Mouse (Mus musculus) hindbrain, embryonic 10.5 days (tissue): ENCODE measurements around the gene Cyfip2. TPM values are rescaled to one million over a fixed set of nuclear protein-coding genes. Genes with fewer than 3 reads are reported as not detected.
A peak's percentile ranks its signal among the peaks of the same experiment; 100 is the strongest.

ENCODE experiments used
- DNase-seq: peaks from one replicate; pipeline ENCODE4 v3.0.0-alpha.2; 2017; ENCODE audit warnings: low spot score
- H3K27ac ChIP-seq: fragments of 300-500 bp; sonication (generic); 2 replicates; pipeline ENCODE4 v1.5.1; 2016; ENCODE audit warnings: mild to moderate bottlenecking, moderate library complexity
- H3K27me3 ChIP-seq: fragments of 300-500 bp; sonication (generic); 2 replicates; pipeline ENCODE4 v1.6.1; 2016; ENCODE audit warnings: mild to moderate bottlenecking; ENCODE audit not compliant: poor library complexity, insufficient read depth, severe bottlenecking
- H3K36me3 ChIP-seq: fragments of 300-500 bp; sonication (generic); 2 replicates; pipeline ENCODE4 v1.6.1; 2016; ENCODE audit warnings: mild to moderate bottlenecking, moderate library complexity
- H3K4me1 ChIP-seq: fragments of 300-500 bp; sonication (generic); replicated peaks from 2 replicates; pipeline ENCODE4 v1.6.1; 2016; ENCODE audit warnings: mild to moderate bottlenecking
- H3K4me3 ChIP-seq: fragments of 300-500 bp; sonication (generic); 2 replicates; pipeline ENCODE4 v1.5.1; 2016; ENCODE audit warnings: mild to moderate bottlenecking, moderate library complexity
- H3K9me3 ChIP-seq: fragments of 300-500 bp; sonication (generic); 2 replicates; pipeline ENCODE4 v1.6.1; 2016; ENCODE audit warnings: mild to moderate bottlenecking, moderate library complexity
- WGBS: fragments of 180-500 bp; shearing (Covaris S2); methylation state at CpG from one replicate; pipeline ENCODE4 v1.1.7; 2016; 5-methylcytosine and 5-hydroxymethylcytosine counted together
- polyA plus RNA-seq: library from polyadenylated mRNA; unstranded; fragments of >200 nt; fragmentation: Nextera tagmentation; extraction: Ambion mirVana; gene quantifications from 2 replicates; pipeline ENCODE4 v1.2.1, GENCODE M21; 2016

The Cyfip2 gene
- polyA plus RNA-seq, 1 experiment from 2014 or later = 46.1 TPM

- Histone ChIP-seq H3K27ac (no peak overlapping the region), H3K36me3 (peaks cover 87% of the 10 kb centered on the region), H3K27me3 (no peaks in the 10 kb centered on the region), H3K4me3 (no peak overlapping the region), H3K4me1 (no peaks in the 10 kb centered on the region), H3K9me3 (no peaks in the 10 kb centered on the region)
- WGBS = 90% methylated on average over 11 of the region's 11 CpGs
- DNase-seq = no peak
Measured at GRCm38 (mm10) chr11:46265031-46265786, 47.5 kb downstream of the Cyfip2 start.

GRCm38 (mm10) chr11:46264584-46264983, 48.1 kb downstream of the Cyfip2 start:
- DNase-seq = no peak
- no peaks in the 10 kb centered on the region for H3K4me1 ChIP-seq
- no peak overlapping the region for H3K27ac ChIP-seq
- WGBS = 77% methylated on average over 3 of the region's 3 CpGs
- peaks cover 87% of the 10 kb centered on the region for H3K36me3 ChIP-seq
- H3K9me3 ChIP-seq = no peaks in the 10 kb centered on the region
- no peaks in the 10 kb centered on the region for H3K27me3 ChIP-seq
- no peak overlapping the region for H3K4me3 ChIP-seq

GRCm38 (mm10) chr11:46263291-46263690, 49.4 kb downstream of the Cyfip2 start:
- Histone ChIP-seq H3K9me3 (no peaks in the 10 kb centered on the region), H3K27me3 (no peaks in the 10 kb centered on the region), H3K36me3 (peaks cover 92% of the 10 kb centered on the region), H3K27ac (no peak overlapping the region), H3K4me1 (no peaks in the 10 kb centered on the region), H3K4me3 (no peak overlapping the region)
- WGBS = 95% methylated on average over 11 of the region's 11 CpGs
- DNase-seq = no peak

- Histone ChIP-seq H3K9me3 (no peaks in the 10 kb centered on the region), H3K4me3 (no peak overlapping the region), H3K27ac (no peak overlapping the region), H3K27me3 (no peaks in the 10 kb centered on the region), H3K4me1 (no peaks in the 10 kb centered on the region), H3K36me3 (peaks cover 92% of the 10 kb centered on the region)
- 85% methylated on average over 3 of the region's 3 CpGs for WGBS
- DNase-seq = no peak
Measured at GRCm38 (mm10) chr11:46262854-46263253, 49.8 kb downstream of the Cyfip2 start.

- no peaks in the 10 kb centered on the region for H3K4me1 ChIP-seq
- H3K27ac ChIP-seq = no peak overlapping the region
- 0 out of 2 replicates have a peak, but pooled peaks cover 4% of the 10 kb centered on the region for H3K9me3 ChIP-seq
- no peak overlapping the region for H3K4me3 ChIP-seq
- DNase-seq = no peak
- 91% methylated on average over 8 of the region's 8 CpGs for WGBS
- no peaks in the 10 kb centered on the region for H3K27me3 ChIP-seq
- peaks cover 91% of the 10 kb centered on the region for H3K36me3 ChIP-seq
Measured at GRCm38 (mm10) chr11:46258749-46259148, 53.9 kb downstream of the Cyfip2 start.

- Histone ChIP-seq H3K4me3 (no peak overlapping the region), H3K9me3 (0 out of 2 replicates have a peak, but pooled peaks cover 4% of the 10 kb centered on the region), H3K4me1 (no peaks in the 10 kb centered on the region), H3K27ac (no peak overlapping the region), H3K36me3 (peaks cover 91% of the 10 kb centered on the region), H3K27me3 (no peaks in the 10 kb centered on the region)
- DNase-seq = peak; percentile 13
- 73% methylated on average over 4 of the region's 4 CpGs for whole genome bisulfite sequencing
Measured at GRCm38 (mm10) chr11:46258207-46258606, 54.5 kb downstream of the Cyfip2 start.

- peaks cover 83% of the 10 kb centered on the region for H3K36me3 ChIP-seq
- H3K4me3 ChIP-seq = no peak overlapping the region
Measured at GRCm38 (mm10) chr11:46255291-46255690, 57.4 kb downstream of the Cyfip2 start.

GRCm38 (mm10) chr11:46251994-46252393, 60.7 kb downstream of the Cyfip2 start:
- Histone ChIP-seq H3K27me3 (no peaks in the 10 kb centered on the region), H3K4me3 (no peak overlapping the region), H3K36me3 (peaks cover 81% of the 10 kb centered on the region), H3K9me3 (0 out of 2 replicates have a peak, but pooled peaks cover 3% of the 10 kb centered on the region), H3K4me1 (no peaks in the 10 kb centered on the region), H3K27ac (no peak overlapping the region)
- 39% methylated on average over 7 of the region's 7 CpGs for WGBS
- DNase-seq = peak; percentile 61

More at GRCm38 (mm10) chr11:46255291-46255690, 57.4 kb downstream of the Cyfip2 start:
- Histone ChIP-seq H3K4me1 (no peaks in the 10 kb centered on the region), H3K9me3 (0 out of 2 replicates have a peak, but pooled peaks cover 4% of the 10 kb centered on the region), H3K27me3 (no peaks in the 10 kb centered on the region), H3K27ac (no peak overlapping the region)
- no peak for DNase-seq
- WGBS = 87% methylated on average over 2 of the region's 2 CpGs

GRCm38 (mm10) chr11:46248352-46248751, 64.3 kb downstream of the Cyfip2 start:
- no peak for DNase-seq
- Histone ChIP-seq H3K27ac (no peak overlapping the region), H3K4me1 (no peaks in the 10 kb centered on the region), H3K9me3 (no peaks in the 10 kb centered on the region), H3K4me3 (no peak overlapping the region), H3K36me3 (peaks cover 75% of the 10 kb centered on the region), H3K27me3 (no peaks in the 10 kb centered on the region)
- 93% methylated on average over 3 of the region's 3 CpGs for WGBS

- H3K36me3 ChIP-seq = peaks cover 75% of the 10 kb centered on the region
- WGBS = 89% methylated on average over 7 of the region's 7 CpGs
Measured at GRCm38 (mm10) chr11:46246393-46246792, 66.3 kb downstream of the Cyfip2 start.

GRCm38 (mm10) chr11:46245926-46246325, 66.7 kb downstream of the Cyfip2 start:
- WGBS = 76% methylated on average over 8 of the region's 8 CpGs
- H3K27me3 ChIP-seq = no peaks in the 10 kb centered on the region
- no peak overlapping the region for H3K4me3 ChIP-seq
- peaks cover 75% of the 10 kb centered on the region for H3K36me3 ChIP-seq
- H3K4me1 ChIP-seq = no peaks in the 10 kb centered on the region
- H3K9me3 ChIP-seq = no peaks in the 10 kb centered on the region
- no peak overlapping the region for H3K27ac ChIP-seq
- DNase-seq = no peak

More at GRCm38 (mm10) chr11:46246393-46246792, 66.3 kb downstream of the Cyfip2 start:
- no peak overlapping the region for H3K27ac ChIP-seq
- no peak for DNase-seq
- H3K9me3 ChIP-seq = no peaks in the 10 kb centered on the region
- no peaks in the 10 kb centered on the region for H3K27me3 ChIP-seq
- H3K4me1 ChIP-seq = no peaks in the 10 kb centered on the region
- no peak overlapping the region for H3K4me3 ChIP-seq

GRCm38 (mm10) chr11:46244731-46245604, 67.7 kb downstream of the Cyfip2 start:
- DNase-seq = no peak
- H3K4me1 ChIP-seq = no peaks in the 10 kb centered on the region
- WGBS = 92% methylated on average over 23 of the region's 23 CpGs

GRCm38 (mm10) chr11:46241985-46242384, 70.7 kb downstream of the Cyfip2 start:
- Histone ChIP-seq H3K27me3 (no peaks in the 10 kb centered on the region), H3K4me1 (no peaks in the 10 kb centered on the region), H3K4me3 (no peak overlapping the region), H3K36me3 (peaks cover 86% of the 10 kb centered on the region), H3K27ac (no peak overlapping the region), H3K9me3 (no peaks in the 10 kb centered on the region)
- 95% methylated on average over 8 of the region's 8 CpGs for WGBS
- no peak for DNase-seq

More at GRCm38 (mm10) chr11:46244731-46245604, 67.7 kb downstream of the Cyfip2 start:
- no peaks in the 10 kb centered on the region for H3K9me3 ChIP-seq
- no peaks in the 10 kb centered on the region for H3K27me3 ChIP-seq
- no peak overlapping the region for H3K27ac ChIP-seq
- peaks cover 84% of the 10 kb centered on the region for H3K36me3 ChIP-seq
- no peak overlapping the region for H3K4me3 ChIP-seq
